Mouse (Mus musculus) forebrain, embryonic 16.5 days (tissue): ENCODE data around the gene Tspan5. TPM values are rescaled to one million over a fixed set of nuclear protein-coding genes. Genes with fewer than 3 reads are reported as not detected.
A peak's percentile ranks its signal among the peaks of the same experiment; 100 is the strongest.

Experiments used
- ATAC-seq: fragments of 200-750 bp; cut with Nextera tagmentation; 2 replicates; pipeline ENCODE4 v1.8.0; 2017; ENCODE audit warnings: mild to moderate bottlenecking, moderate library complexity
- H3K27ac ChIP-seq: fragments of 300-500 bp; sonication (generic); 2 replicates; pipeline ENCODE4 v1.5.1; 2014; ENCODE audit warnings: low read length, control low read depth
- H3K27me3 ChIP-seq: fragments of 300-500 bp; sonication (generic); replicated peaks from 2 replicates; pipeline ENCODE4 v1.6.1; 2014; ENCODE audit warnings: low read length; ENCODE audit not compliant: control insufficient read depth, insufficient read depth
- H3K36me3 ChIP-seq: fragments of 300-500 bp; sonication (generic); 2 replicates; pipeline ENCODE4 v1.6.1; 2014; ENCODE audit not compliant: control insufficient read depth, insufficient read depth
- H3K4me1 ChIP-seq: fragments of 300-500 bp; sonication (generic); replicated peaks from 2 replicates; pipeline ENCODE4 v1.6.1; 2014; ENCODE audit warnings: low read length; ENCODE audit not compliant: control insufficient read depth, insufficient read depth
- H3K4me2 ChIP-seq: fragments of 300-500 bp; sonication (generic); 2 replicates; pipeline ENCODE4 v1.6.1; 2014; ENCODE audit warnings: mild to moderate bottlenecking, low read length, control low read depth
- H3K4me3 ChIP-seq: fragments of 300-500 bp; sonication (generic); replicated peaks from 2 replicates; pipeline ENCODE4 v1.5.1; 2014; ENCODE audit warnings: mild to moderate bottlenecking, low read length, control low read depth
- H3K9ac ChIP-seq: fragments of 300-500 bp; sonication (generic); replicated peaks from 2 replicates; pipeline ENCODE4 v1.6.1; 2014; ENCODE audit warnings: low read depth, low read length, control low read depth
- H3K9me3 ChIP-seq: fragments of 300-500 bp; sonication (generic); 2 replicates; pipeline ENCODE4 v1.6.1; 2016; ENCODE audit warnings: low read length; ENCODE audit not compliant: control insufficient read depth
- WGBS: fragments of 180-500 bp; shearing (Covaris S2); extraction: QIAGEN DNeasy Blood & Tissue Kit; methylation state at CpG from one replicate; pipeline ENCODE4 v1.1.7; 2014; 5-methylcytosine and 5-hydroxymethylcytosine counted together
- polyA plus RNA-seq: library from polyadenylated mRNA; unstranded; fragments of >200 nt; fragmentation: Nextera tagmentation; extraction: Ambion mirVana; gene quantifications from 2 replicates; pipeline ENCODE4 v1.2.1, GENCODE M21; 2015

Tspan5 gene
- polyA plus RNA-seq, 1 experiment from 2014 or later, result 98.7 TPM

DNA sequence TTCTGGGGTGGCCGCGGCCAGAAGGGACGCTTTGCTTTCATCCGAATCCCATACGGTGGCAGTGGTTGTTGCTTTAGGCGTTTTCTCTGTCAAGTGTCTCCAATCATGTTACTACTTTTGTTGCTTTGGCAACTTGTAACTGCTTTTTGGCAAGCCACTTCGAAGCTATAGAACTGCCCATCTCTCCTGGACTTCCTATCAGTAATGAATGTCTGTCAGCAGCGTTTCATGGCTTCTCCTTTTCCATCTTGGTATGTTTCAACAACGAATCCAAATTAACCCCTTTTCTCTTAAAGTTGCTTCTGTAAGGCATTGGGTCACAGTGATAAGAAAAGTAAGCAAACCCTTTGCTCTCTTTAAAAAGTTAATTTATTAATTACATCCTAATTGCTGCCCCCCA lies 7.7 kb downstream of the Tspan5 start:
- Histone ChIP-seq H3K36me3 (no peaks in the 10 kb centered on the region), H3K9me3 (no peaks in the 10 kb centered on the region), H3K4me1 (peaks cover 51% of the 10 kb centered on the region), H3K4me3 (no peak overlapping the region), H3K27ac (no peak overlapping the region), H3K27me3 (no peaks in the 10 kb centered on the region), H3K4me2 (no peak overlapping the region), H3K9ac (no peak overlapping the region)
- WGBS, result 55% methylated on average over 9 of the region's 9 CpGs
- ATAC-seq, result no peak

DNA sequence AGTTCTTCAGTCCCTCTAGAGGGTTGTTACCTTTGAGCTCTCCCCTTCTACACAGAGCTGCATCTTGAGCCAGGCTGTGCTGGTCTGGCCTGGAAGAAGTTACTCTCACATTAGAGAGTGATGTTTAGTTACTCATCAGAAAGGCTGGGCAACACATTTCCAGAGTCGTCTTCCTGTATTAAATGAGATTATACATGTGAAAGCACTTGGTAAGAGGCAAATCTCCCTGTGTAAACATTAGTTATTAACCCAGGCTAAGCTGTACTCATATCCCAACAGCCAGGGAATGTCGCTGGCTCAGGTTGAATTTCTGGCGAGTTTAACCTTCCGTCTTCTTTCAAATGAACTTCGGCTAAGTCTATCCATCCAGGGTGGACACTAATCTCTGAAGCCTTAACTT lies 9.3 kb downstream of the Tspan5 start:
- H3K4me2 ChIP-seq, result no peak overlapping the region
- no peak overlapping the region for H3K4me3 ChIP-seq
- no peak for ATAC-seq
- H3K9ac ChIP-seq, result no peak overlapping the region
- no peaks in the 10 kb centered on the region for H3K36me3 ChIP-seq
- no peaks in the 10 kb centered on the region; the same call in 1 of the 2 replicates for H3K9me3 ChIP-seq
- H3K27ac ChIP-seq, result no peak overlapping the region
- H3K4me1 ChIP-seq, result peaks cover 44% of the 10 kb centered on the region
- WGBS, result 83% methylated on average over 5 of the region's 5 CpGs
- H3K27me3 ChIP-seq, result no peaks in the 10 kb centered on the region

DNA sequence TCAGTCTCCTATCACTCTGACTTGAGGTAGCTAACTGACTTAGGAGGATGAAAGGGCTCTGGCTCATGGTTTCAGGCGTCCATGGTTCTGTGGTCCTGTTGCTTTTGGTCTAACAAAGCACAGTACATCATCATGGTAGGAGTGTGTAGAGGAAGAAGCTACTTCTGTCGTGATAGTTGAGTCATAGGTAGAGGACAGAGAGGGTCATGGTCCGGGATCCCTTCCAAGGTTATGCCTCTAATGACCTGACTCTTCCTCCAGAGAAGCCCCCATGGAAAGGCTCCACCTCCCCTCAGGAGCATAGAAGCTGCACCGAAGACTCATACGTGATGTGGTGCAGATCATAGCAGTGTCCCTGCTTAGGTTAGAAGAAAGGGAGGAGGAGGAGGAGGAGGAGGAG lies 10.1 kb downstream of the Tspan5 start:
- H3K4me1 ChIP-seq, result peaks cover 38% of the 10 kb centered on the region
- H3K27me3 ChIP-seq, result no peaks in the 10 kb centered on the region
- H3K36me3 ChIP-seq, result no peaks in the 10 kb centered on the region
- no peak overlapping the region for H3K4me2 ChIP-seq
- no peak overlapping the region for H3K27ac ChIP-seq
- whole genome bisulfite sequencing, result 85% methylated on average over 5 of the region's 5 CpGs
- no peak overlapping the region for H3K9ac ChIP-seq
- H3K9me3 ChIP-seq, result no peaks in the 10 kb centered on the region; the same call in 1 of the 2 replicates
- no peak for ATAC-seq
- no peak overlapping the region for H3K4me3 ChIP-seq

DNA sequence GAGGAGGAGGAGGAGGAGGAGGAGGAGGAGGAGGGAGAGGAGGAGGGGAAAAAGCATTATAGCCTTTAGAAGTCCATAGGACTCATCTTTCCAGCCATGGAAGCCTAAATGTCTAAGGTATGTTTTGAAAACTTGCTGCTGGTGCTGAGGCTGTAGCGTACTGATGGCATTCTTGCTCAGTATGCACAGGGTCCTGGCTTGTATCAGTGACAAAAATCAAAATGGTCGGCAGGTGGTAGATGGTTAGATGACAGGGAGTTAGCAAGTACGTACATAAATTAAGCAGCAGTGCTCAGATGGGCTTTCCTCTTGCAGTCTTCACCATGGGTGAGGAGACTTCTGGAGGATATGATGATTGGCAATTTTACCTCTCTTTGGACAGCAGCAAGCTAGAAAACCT lies 10.8 kb downstream of the Tspan5 start:
- peak; percentile 34 for ATAC-seq
- H3K9me3 ChIP-seq, result no peaks in the 10 kb centered on the region; the same call in 1 of the 2 replicates

DNA sequence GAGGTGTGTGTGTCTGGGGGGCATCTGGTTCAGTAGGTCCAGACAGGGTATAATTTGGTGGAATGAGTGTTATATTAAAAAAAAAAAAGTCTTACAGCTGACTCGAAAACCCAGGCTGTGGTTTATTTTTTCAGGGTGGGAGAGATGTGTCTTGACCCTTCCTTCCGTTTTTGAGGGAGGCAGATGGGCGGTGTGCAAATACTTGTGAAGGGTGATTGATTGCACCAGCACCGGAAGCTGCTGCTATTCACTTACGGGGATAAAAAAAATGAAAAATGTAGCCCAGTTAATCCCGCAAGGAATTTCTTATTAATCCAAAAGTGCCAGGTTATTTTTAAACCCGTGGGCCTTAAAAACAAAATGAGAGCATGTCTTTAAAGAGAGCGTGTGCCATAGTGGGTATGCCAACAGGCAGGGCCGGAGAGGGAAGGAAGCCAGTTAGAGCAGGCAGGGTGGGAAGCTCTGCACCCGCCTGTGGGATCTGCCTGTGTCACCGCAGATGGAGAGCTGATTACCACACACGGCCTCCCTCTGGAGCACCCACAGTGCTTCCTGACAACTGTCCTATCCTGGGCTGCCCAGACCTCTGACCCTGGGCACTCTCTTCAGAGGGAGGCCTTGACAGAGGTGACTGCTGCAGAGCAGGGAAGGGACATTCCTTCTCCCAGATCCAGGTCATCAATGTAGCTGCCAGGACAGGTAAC lies 11.3 kb downstream of the Tspan5 start:
- H3K9me3 ChIP-seq, result no peaks in the 10 kb centered on the region; the same call in 1 of the 2 replicates
- H3K27ac ChIP-seq, result 0 out of 2 replicates have a peak overlapping the region, but pooled peaks have one; percentile 41
- H3K36me3 ChIP-seq, result no peaks in the 10 kb centered on the region
- no peak overlapping the region for H3K9ac ChIP-seq
- 23% methylated on average over 12 of the region's 12 CpGs for WGBS
- H3K4me2 ChIP-seq, result peak overlapping the region; percentile 9; the same call in 1 of the 2 replicates
- peak; percentile 61 for ATAC-seq
- peaks cover 30% of the 10 kb centered on the region for H3K4me1 ChIP-seq
- H3K27me3 ChIP-seq, result no peaks in the 10 kb centered on the region
- H3K4me3 ChIP-seq, result no peak overlapping the region

More for the DNA sequence above, 10.8 kb downstream of the Tspan5 start:
- no peak overlapping the region for H3K4me2 ChIP-seq
- no peaks in the 10 kb centered on the region for H3K27me3 ChIP-seq
- H3K4me3 ChIP-seq, result no peak overlapping the region
- H3K4me1 ChIP-seq, result peaks cover 32% of the 10 kb centered on the region
- H3K27ac ChIP-seq, result no peak overlapping the region
- no peak overlapping the region for H3K9ac ChIP-seq
- no peaks in the 10 kb centered on the region for H3K36me3 ChIP-seq
- 52% methylated on average over 3 of the region's 3 CpGs for WGBS

DNA sequence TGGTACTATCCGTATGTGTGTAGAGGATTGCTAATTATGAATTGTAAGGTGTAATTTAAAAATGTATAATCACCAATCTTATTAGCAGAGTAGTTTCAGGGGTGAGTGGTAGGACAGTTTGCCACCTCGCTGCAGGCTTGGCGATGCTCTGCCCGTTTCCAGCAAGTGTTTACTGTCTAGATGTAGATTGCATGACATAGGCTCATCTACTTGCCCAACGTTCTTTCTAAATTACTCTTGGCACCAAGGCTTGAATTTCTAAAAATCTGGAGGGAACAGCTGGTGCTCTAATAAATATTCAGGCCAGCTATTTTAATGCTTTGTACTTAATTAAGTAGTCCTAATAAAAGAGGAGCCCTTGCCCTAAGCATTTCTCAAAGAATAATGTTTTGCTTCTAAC lies 12.3 kb downstream of the Tspan5 start:
- peak; percentile 43 for ATAC-seq
- Histone ChIP-seq H3K27me3 (no peaks in the 10 kb centered on the region), H3K36me3 (no peaks in the 10 kb centered on the region), H3K4me3 (no peak overlapping the region), H3K4me2 (no peak overlapping the region), H3K9me3 (no peaks in the 10 kb centered on the region; the same call in 1 of the 2 replicates), H3K9ac (no peak overlapping the region), H3K4me1 (peaks cover 31% of the 10 kb centered on the region), H3K27ac (0 out of 2 replicates have a peak overlapping the region, but pooled peaks have one; percentile 33)
- 16% methylated on average over 5 of the region's 5 CpGs for WGBS

DNA sequence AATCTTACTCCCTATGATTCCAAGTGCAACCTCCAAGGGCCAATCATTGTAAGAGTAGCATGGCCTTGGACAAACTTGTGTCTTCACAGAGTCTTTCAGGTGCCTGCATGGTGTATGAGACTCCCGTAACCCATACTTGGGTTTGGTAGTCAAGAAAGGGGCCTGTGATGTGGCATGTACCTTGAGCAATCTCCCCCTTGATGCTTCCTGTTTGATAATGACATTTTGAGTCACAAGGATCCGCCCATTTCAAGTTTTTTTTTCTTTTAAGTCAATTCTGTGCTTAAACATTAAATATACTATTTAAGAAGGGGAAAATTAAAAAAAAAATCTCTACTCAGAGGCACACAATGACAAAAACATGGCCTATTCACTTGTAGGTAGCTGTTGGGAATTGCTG lies 15.3 kb downstream of the Tspan5 start:
- no peak for ATAC-seq
- Histone ChIP-seq H3K4me3 (no peak overlapping the region), H3K4me1 (peaks cover 45% of the 10 kb centered on the region), H3K9me3 (no peaks in the 10 kb centered on the region; the same call in 1 of the 2 replicates), H3K9ac (no peak overlapping the region), H3K36me3 (no peaks in the 10 kb centered on the region), H3K4me2 (no peak overlapping the region), H3K27me3 (no peaks in the 10 kb centered on the region), H3K27ac (no peak overlapping the region)
- 97% methylated on average over 2 of the region's 2 CpGs for WGBS

DNA sequence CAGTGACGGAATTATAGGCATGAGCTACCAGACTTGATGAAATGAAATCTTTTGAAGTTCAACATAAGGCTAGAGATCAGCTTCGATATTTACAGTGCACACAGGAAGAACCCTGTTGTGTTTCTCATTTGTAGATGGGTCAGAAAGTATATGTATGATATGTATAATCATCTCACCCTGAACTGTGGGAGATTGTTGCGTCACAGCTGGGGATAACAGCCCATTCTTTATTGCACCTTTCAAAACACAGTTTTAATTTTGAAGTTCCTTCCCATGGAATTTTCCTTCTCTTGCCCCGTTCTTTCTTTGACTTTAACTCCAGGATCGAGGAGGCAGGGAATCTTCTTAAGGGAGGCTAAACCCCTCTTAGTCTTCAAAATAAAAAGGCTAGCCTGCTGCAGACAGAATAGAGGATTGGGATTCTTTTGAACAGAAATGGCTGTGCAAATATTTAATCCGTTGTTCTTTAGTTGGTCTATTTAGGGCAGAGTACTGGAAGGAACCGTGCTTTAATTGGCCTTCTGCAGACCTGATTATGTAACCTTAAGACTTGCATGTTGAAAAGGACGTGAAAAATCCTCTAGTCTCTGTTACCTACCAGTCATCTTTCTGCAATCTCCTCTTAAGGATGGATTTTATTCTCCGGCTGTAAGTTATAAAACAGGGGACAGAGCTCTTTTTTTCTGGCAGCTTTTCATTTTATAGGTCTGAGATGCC lies 18.1 kb downstream of the Tspan5 start:
- Histone ChIP-seq H3K4me2 (peak overlapping the region; percentile 26), H3K4me3 (no peak overlapping the region), H3K27me3 (no peaks in the 10 kb centered on the region), H3K9me3 (no peaks in the 10 kb centered on the region; the same call in 1 of the 2 replicates), H3K4me1 (peaks cover 25% of the 10 kb centered on the region), H3K36me3 (no peaks in the 10 kb centered on the region), H3K27ac (no peak overlapping the region), H3K9ac (no peak overlapping the region)
- WGBS, result 6% methylated on average over 9 of the region's 9 CpGs
- no peak for ATAC-seq

DNA sequence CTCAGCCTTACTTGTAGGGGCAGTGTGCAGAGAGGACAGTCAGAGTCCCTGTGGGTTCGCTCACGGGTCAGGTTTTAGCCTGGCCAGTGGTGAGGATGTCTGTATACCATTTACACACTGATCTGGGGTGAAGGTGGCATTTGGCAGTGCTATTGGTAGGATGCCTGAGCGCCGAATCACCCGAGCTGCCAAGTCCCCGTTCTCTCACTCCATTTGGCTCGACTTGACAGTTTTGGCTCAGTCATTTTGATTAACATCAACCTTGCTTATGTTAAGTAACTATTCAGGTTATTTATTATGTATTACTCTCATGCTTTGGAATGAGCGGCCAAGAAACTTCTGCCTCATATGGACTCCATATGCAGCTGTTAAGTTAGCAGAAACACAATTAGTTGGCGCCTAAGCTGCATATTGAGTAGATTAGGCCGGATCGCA lies 18.7 kb downstream of the Tspan5 start:
- H3K27me3 ChIP-seq, result no peaks in the 10 kb centered on the region
- peaks cover 25% of the 10 kb centered on the region for H3K4me1 ChIP-seq
- no peaks in the 10 kb centered on the region; the same call in 1 of the 2 replicates for H3K9me3 ChIP-seq
- H3K4me3 ChIP-seq, result no peak overlapping the region
- WGBS, result 19% methylated on average over 11 of the region's 11 CpGs
- peak overlapping the region; percentile 26 for H3K4me2 ChIP-seq
- H3K27ac ChIP-seq, result 0 out of 2 replicates have a peak overlapping the region, but pooled peaks have one; percentile 6
- peak; percentile 59 for ATAC-seq
- no peaks in the 10 kb centered on the region for H3K36me3 ChIP-seq
- no peak overlapping the region for H3K9ac ChIP-seq
